Mouse (Mus musculus) right cerebral cortex, adult 18-20 months (tissue): ENCODE measurements at regions not wholly inside any gene's neighbourhood (a gene's known extent, or its start where the extent isn't known, plus 50 kb on each side); places are given as distances from the start of the nearest gene placed in this dataset.

Source experiments
- DNase-seq: peaks from one replicate; pipeline ENCODE4 v3.0.0; 2022; ENCODE audit warnings: mixed read lengths

- DNase-seq = no peak
These were observed 815.0 kb upstream of the Gm597 start for GRCm38 (mm10) chr1:29595003-29595402.

- peak; percentile 4 for DNase-seq
These were observed 807.8 kb upstream of the Gm597 start for GRCm38 (mm10) chr1:29587810-29588209.
